Mouse (Mus musculus): Measurements from ENCODE around the gene Rps6ka1.
"Not testable (repeated sequence)": the region's sequence is repeated elsewhere in the genome, so short reads cannot be mapped to it uniquely, and the experiment has no call there.

Rps6ka1 gene

GRCm38 (mm10) chr4:133863795-133864379, 23.7 kb downstream of the Rps6ka1 start:
- no peak for DNase-seq (ENCODE audit: low read depth, low spot score)

- no peak for DNase-seq (ENCODE audit: low read depth, low spot score)
Observed at GRCm38 (mm10) chr4:133857527-133857926, 30.1 kb downstream of the Rps6ka1 start.

GRCm38 (mm10) chr4:133854621-133855020, 33.0 kb downstream of the Rps6ka1 start:
- no peak for DNase-seq (ENCODE audit: low read depth, low spot score)

GRCm38 (mm10) chr4:133853630-133854029, 34.0 kb downstream of the Rps6ka1 start:
- DNase-seq (ENCODE audit: low read depth, low spot score), result no peak

- DNase-seq (ENCODE audit: low read depth, low spot score), result no peak
Observed at GRCm38 (mm10) chr4:133846625-133847024, 41.0 kb downstream of the Rps6ka1 start.

- DNase-seq (ENCODE audit: low read depth, low spot score), result no peak
Observed at GRCm38 (mm10) chr4:133845060-133845459, 42.5 kb downstream of the Rps6ka1 start.

- DNase-seq (ENCODE audit: low read depth, low spot score), result no peak
Observed at GRCm38 (mm10) chr4:133844209-133844841, 43.3 kb downstream of the Rps6ka1 start.

- DNase-seq (ENCODE audit: low read depth, low spot score), result no peak
Observed at GRCm38 (mm10) chr4:133842992-133843737, 44.4 kb downstream of the Rps6ka1 start.

- DNase-seq (ENCODE audit: low read depth, low spot score), result not testable (repeated sequence)
Observed at GRCm38 (mm10) chr4:133841756-133842483, 45.7 kb downstream of the Rps6ka1 start.

- DNase-seq (ENCODE audit: low read depth, low spot score), result peak; percentile 71
Observed at GRCm38 (mm10) chr4:133841035-133841434, 46.6 kb downstream of the Rps6ka1 start.

GRCm38 (mm10) chr4:133840501-133840900, 47.1 kb downstream of the Rps6ka1 start:
- DNase-seq (ENCODE audit: low read depth, low spot score), result no peak

GRCm38 (mm10) chr4:133839385-133839826, 48.2 kb downstream of the Rps6ka1 start:
- DNase-seq (ENCODE audit: low read depth, low spot score), result peak; percentile 44

GRCm38 (mm10) chr4:133836575-133836974, 51.0 kb downstream of the Rps6ka1 start:
- DNase-seq (ENCODE audit: low read depth, low spot score), result no peak

GRCm38 (mm10) chr4:133835211-133835610, 52.4 kb downstream of the Rps6ka1 start:
- DNase-seq (ENCODE audit: low read depth, low spot score), result no peak

- DNase-seq (ENCODE audit: low read depth, low spot score), result peak; percentile 49
Observed at GRCm38 (mm10) chr4:133832945-133833874, 54.4 kb downstream of the Rps6ka1 start.

- no peak for DNase-seq (ENCODE audit: low read depth, low spot score)
Observed at GRCm38 (mm10) chr4:133830453-133830852, 57.1 kb downstream of the Rps6ka1 start.

- DNase-seq (ENCODE audit: low read depth, low spot score), result peak; percentile 84
Observed at GRCm38 (mm10) chr4:133829281-133830070, 58.1 kb downstream of the Rps6ka1 start.

GRCm38 (mm10) chr4:133827887-133828794, 59.5 kb downstream of the Rps6ka1 start:
- no peak for DNase-seq (ENCODE audit: low read depth, low spot score)

GRCm38 (mm10) chr4:133827354-133827753, 60.2 kb downstream of the Rps6ka1 start:
- no peak for DNase-seq (ENCODE audit: low read depth, low spot score)
